Mouse (Mus musculus) cortical plate, adult 2 months (tissue): Measurements from ENCODE around the gene Creb3l4. TPM values are rescaled to one million over a fixed set of nuclear protein-coding genes. Genes with fewer than 3 reads are reported as not detected.

Experiments
- H3K27ac ChIP-seq: fragments of 200-500 bp; 2 replicates; pipeline ENCODE4 v1.5.1; 2012; ENCODE audit warnings: low read length, control low read depth, inconsistent platforms; ENCODE audit not compliant: insufficient read depth
- H3K4me1 ChIP-seq: fragments of 200-500 bp; 2 replicates; pipeline ENCODE4 v1.6.1; 2011; ENCODE audit warnings: low read length; ENCODE audit not compliant: control insufficient read depth, insufficient read depth
- H3K4me3 ChIP-seq: fragments of 200-500 bp; 2 replicates; pipeline ENCODE4 v1.5.1; 2011; ENCODE audit warnings: mild to moderate bottlenecking, low read length, control low read depth; ENCODE audit not compliant: insufficient read depth
- CTCF ChIP-seq: fragments of 200-500 bp; IDR thresholded peaks from 2 replicates; pipeline ENCODE4 v1.5.1; 2011; ENCODE audit warnings: mild to moderate bottlenecking, control low read depth, low read length; ENCODE audit not compliant: insufficient read depth; ENCODE audit errors: extremely low read depth
- POLR2A ChIP-seq: fragments of 200-500 bp; IDR thresholded peaks from 2 replicates; pipeline ENCODE4 v1.6.1; 2011; ENCODE audit warnings: mild to moderate bottlenecking, low read length, control low read depth; ENCODE audit not compliant: insufficient read depth; ENCODE audit errors: extremely low read depth
- polyA plus RNA-seq: library from polyadenylated mRNA; depleted of rRNA; stranded (reverse); fragments of >200 nt; gene quantifications from 2 replicates; pipeline ENCODE4 v1.2.3, GENCODE M21; 2012

Creb3l4 gene
- polyA plus RNA-seq, 1 experiment = 0.27 TPM

- H3K4me1 ChIP-seq = no peaks in the 10 kb centered on the region
- no peak overlapping the region for H3K27ac ChIP-seq
- TF ChIP-seq CTCF (no peak), POLR2A (no peak)
- peak overlapping the region; percentile 3; the same call in 1 of the 2 replicates for H3K4me3 ChIP-seq
Measured at GRCm38 (mm10) chr3:90220531-90220951, 22.8 kb downstream of the Creb3l4 start.

- Histone ChIP-seq H3K27ac (no peak overlapping the region), H3K4me1 (no peaks in the 10 kb centered on the region), H3K4me3 (0 out of 2 replicates have a peak overlapping the region, but pooled peaks have one; percentile 3)
- no peak for TF ChIP-seq POLR2A
- peak; percentile 51; the same call in 1 of the 2 replicates for TF ChIP-seq CTCF
Measured at GRCm38 (mm10) chr3:90220088-90220487, 23.2 kb downstream of the Creb3l4 start.

DNA sequence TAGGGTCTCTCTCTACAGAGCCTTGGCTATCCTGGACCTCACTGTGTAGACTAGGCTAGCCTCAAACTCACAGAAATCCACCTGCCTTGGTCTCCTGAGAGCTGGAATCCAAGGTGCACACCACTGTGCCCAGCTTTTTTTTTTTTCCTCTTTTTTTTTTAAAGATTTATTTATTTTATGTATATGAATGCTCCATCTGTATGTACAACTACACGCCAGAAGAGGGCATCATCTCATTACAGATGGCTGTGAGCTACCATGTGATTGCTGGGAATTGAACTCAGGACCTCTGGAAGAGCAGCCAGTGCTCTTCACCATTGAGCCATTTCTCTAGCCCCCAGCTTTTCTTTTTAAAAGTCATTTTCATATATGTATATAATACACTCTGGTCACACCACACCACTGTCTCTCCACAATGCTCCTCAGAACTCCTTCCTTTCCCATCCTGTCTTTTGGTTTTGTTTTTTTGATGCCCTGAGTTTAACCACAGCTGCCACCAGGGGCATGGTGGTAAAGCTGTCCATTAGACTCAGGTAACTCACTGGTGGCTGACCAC is 27.4 kb downstream of the Creb3l4 start:
- H3K4me1 ChIP-seq = peaks cover 8% of the 10 kb centered on the region; the same call in 1 of the 2 replicates
- no peak overlapping the region for H3K27ac ChIP-seq
- TF ChIP-seq POLR2A (no peak), CTCF (no peak)
- no peak overlapping the region for H3K4me3 ChIP-seq

DNA sequence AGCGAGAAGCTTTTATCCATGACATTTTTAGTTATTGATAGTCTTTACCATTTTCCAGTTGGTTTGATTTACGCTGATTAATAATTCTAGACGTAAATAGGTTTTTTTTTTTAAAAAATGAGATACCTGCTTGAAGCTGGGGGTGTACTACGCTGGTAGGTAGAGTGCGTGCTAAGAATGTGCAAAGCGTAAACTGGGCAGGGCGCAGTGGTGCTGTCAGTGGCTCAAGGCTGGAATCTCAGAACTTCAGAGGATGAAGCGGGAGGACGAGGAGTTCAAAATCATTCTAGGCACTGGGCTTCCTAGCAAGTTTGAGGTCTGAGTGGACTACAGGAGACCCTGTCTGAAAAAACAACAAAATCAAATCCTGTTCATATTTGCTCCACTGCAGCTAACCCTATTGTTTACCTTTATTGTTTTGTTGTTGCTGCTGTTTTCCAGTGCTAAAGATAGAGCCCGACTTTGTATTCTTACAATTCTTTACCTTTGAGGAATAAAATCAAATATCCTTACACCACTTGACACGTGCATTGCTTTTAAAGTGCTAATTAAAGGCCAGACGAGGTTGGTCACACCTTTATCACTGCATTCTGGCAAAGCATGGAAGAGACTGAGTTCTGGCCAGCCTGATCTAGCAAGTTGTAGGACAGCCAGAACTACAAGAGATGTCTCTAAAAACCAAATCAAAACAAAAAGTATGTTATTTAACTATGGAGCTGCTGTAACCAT is 29.2 kb downstream of the Creb3l4 start:
- Histone ChIP-seq H3K4me3 (peak overlapping the region; percentile 58), H3K4me1 (peaks cover 8% of the 10 kb centered on the region; the same call in 1 of the 2 replicates), H3K27ac (no peak overlapping the region)
- TF ChIP-seq POLR2A = no peak
- no peak for TF ChIP-seq CTCF

DNA sequence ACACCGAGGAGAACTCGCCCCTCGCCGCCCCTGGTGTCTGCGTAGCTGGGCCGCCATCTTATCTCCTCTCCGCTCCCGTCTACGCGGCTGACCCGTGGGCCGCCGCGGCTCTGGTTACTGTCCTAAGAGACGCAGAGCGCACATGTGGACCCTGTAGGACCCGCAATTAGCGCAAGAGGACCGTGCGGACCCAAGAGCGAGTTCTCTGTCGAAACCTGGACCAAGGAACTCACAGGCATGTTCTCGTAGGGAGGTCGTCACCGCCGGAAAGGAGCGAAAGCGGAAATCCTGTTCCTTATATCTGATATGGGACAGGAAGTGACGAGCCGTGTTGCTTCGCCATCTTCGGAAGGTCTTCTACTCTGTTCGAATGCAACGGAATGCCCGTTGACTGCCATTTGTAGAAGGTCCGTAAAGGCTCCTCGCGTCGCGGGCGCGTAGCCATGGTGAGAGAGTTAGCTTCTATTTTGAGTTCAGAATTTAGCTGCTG is 29.9 kb downstream of the Creb3l4 start, which contains the start of the genes Rps27 and Rab13:
Gene Rps27, minus strand, starts transcription at position 275 of the 490 bp plus-strand sequence.
Gene Rab13, plus strand, starts transcription at position 319 of the 490 bp plus-strand sequence.
- peaks cover 8% of the 10 kb centered on the region; the same call in 1 of the 2 replicates for H3K4me1 ChIP-seq
- TF ChIP-seq POLR2A (peak; percentile 100), CTCF (no peak)
- H3K27ac ChIP-seq = peak within 1 kb of the TSS; percentile 79
- H3K4me3 ChIP-seq = peak within 1 kb of the TSS; percentile 58

GRCm38 (mm10) chr3:90212723-90213122 is 30.6 kb downstream of the Creb3l4 start:
- TF ChIP-seq POLR2A (no peak), CTCF (no peak)
- peaks cover 8% of the 10 kb centered on the region; the same call in 1 of the 2 replicates for H3K4me1 ChIP-seq
- H3K4me3 ChIP-seq = peak overlapping the region; percentile 58
- H3K27ac ChIP-seq = no peak overlapping the region

DNA sequence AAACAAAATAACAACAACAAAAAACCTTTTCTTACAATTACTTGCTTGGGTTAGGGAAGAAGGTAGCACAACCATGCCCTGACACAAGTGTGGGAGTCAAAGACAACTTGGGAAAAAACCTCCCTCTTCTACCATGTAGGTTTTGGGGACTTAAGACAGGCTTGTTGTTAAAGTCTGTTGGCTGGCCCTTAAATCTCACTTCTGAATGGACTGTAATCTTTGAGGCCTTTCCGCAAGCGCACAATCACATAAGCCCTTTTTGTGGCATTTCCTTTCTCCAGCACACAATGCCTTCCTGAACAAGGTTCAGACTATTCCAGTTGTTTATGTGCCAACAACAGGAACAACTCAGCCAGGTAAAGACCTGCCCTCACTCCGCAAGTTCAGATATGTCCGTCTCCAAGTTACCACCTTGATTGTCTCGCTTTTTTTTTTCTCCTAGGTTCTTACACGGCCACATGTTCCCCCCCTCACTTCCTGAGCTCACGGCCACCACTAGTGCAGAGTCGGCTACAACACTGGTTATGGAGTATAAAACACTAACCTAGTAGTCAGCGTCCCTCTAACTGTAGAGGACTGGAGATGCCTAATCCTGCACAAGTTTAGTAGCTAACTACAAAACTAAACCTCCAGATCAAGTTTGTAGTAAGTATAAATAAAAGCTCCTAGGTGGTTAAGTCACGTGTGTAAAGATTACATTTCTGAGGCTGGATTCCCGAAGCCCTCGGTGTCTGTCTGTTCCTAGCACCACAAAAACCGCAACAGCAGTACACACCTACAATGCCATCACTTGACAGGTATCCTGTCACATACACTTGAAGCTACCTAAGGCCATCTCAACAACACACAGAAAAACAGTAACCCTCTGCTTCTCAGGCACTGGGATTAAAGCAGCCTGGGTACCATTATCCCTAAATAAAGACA is 31.6 kb downstream of the Creb3l4 start:
- Histone ChIP-seq H3K27ac (no peak overlapping the region), H3K4me1 (peaks cover 8% of the 10 kb centered on the region; the same call in 1 of the 2 replicates), H3K4me3 (peak overlapping the region; percentile 3; the same call in 1 of the 2 replicates)
- TF ChIP-seq CTCF (no peak), POLR2A (no peak)

GRCm38 (mm10) chr3:90209908-90210566 is 33.3 kb downstream of the Creb3l4 start:
- TF ChIP-seq POLR2A = no peak
- no peak for TF ChIP-seq CTCF
- Histone ChIP-seq H3K27ac (no peak overlapping the region), H3K4me1 (peaks cover 8% of the 10 kb centered on the region; the same call in 1 of the 2 replicates), H3K4me3 (no peak overlapping the region)

DNA sequence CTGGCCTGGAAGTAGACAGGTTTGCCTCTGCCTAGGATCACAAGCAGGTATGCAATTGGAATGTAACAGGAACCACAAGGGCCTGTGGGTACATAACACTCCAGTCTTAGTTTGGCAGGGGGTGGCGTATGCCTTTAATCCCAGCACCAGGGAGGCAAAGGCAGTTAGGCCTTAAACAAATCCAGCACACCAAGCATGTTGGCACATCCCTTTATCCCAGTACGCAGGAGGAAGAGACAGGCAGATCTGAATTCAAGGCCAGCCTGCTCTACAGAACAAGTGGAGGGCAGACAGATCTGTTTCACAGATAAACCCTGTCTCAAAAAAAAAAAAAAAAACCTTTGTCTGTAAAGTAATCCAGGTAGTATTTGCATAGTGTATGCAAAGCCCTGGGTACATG is 34.6 kb downstream of the Creb3l4 start:
- TF ChIP-seq POLR2A (peak; percentile 46; the same call in 1 of the 2 replicates), CTCF (no peak)
- Histone ChIP-seq H3K27ac (no peak overlapping the region), H3K4me1 (peaks cover 8% of the 10 kb centered on the region; the same call in 1 of the 2 replicates), H3K4me3 (no peak overlapping the region)

DNA sequence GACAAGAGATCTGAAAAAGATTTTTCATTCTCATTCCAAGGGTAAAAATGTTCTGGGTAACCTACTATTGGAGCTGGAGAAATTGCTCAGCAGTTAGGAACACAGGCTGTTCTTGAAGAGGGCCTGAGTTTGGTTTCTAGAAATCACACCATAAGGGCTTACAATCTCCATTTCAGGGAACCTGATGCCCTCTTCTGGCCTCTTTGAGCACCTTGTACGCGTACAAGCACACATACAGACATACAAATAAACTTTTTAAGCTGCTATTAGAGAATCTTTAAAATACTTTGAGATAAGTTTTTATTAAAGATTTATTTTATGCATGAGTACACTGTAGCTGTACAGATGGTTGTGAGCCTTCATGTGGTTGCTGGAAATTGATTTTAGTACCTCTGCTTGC is 38.7 kb downstream of the Creb3l4 start:
- Histone ChIP-seq H3K27ac (no peak overlapping the region), H3K4me1 (no peaks in the 10 kb centered on the region), H3K4me3 (no peak overlapping the region)
- TF ChIP-seq POLR2A (no peak), CTCF (no peak)
